Mouse (Mus musculus): ENCODE measurements at regions not wholly inside any gene's neighbourhood (a gene's known extent, or its start where the extent isn't known, plus 50 kb on each side); places are given as distances from the start of the nearest gene placed in this dataset.

DNA sequence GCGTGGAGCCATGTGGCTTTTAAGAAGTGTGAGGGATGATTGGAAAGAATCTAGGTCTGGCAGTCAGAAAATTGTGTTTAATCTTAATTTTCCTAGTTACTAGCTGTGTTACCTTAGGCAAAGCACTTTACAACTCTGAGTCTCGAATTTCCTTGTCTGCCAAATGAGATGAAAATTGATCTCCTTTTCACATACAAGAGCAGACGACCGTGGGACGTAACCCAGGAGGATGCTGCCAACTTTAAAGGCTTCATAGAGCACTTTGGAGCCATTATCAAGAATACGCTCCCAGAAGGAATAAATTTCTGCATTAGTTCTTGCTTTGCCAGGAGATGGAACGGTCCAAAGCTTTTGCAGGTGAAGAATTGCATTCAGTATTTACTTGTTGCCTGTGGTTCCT lies 457.6 kb downstream of the Bcl11a start:
- intact Hi-C loops (cut with DNase I), result no loop called here

DNA sequence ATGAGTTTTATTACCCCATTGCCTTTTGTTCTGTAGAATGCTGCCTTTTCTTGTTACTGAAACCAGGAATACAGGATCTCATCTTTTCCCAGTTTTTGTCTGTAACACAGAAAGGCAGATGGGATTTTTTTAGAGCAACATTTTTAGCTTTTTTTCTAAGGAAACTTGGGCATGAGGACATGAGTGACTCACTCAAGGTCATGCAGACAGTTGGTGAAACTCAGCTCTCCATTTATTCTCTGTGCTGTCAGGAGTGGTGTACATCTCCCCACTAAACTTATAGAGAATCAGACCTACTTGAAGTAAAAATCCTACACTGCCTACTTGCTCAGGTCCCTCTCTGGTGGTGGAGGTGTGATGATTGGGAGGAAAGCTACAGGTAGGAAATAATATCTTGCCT lies 459.9 kb downstream of the Bcl11a start:
- intact Hi-C loops (cut with DNase I), result no loop called here

DNA sequence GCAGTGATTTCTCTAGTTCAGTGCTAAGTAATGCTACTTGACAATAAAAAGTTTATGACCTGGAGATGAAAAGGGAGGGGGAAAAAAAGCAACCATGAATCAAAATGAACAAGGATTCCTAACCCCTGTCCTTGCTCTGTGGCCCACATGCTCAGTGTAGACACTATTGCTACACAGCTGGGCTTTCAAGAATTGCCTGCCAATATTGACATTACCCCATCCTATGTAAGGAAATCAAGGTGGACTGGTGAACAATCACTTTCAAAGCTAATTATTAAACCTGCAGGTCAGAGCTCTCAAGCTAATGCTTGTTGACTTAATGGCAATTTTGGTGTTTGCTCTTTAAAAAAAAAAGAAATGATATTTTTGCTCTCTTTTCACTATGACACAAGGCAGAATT lies 491.8 kb downstream of the Bcl11a start:
- intact Hi-C loops (cut with DNase I), result no loop called here

DNA sequence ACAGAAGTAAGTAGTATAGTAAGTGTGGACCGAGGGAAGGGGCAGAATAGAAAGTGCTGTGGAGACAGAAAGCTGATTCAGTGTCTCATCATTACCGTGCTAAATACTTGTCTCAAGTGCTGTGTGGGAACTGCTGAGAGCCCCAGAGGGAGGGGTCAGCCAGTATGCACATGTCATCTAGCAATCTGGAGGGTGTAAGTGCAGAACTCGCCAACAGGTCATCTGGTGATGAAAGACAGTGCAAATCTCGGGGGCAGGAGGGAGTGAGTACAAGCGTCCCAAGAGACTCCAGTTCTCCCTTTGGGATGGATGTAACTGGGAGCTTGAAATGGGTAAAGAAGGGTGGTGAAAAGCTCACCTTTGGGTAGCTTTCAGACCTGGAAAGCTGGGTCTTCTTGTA lies 535.7 kb downstream of the Bcl11a start:
- intact Hi-C loops (cut with DNase I), result no loop called here

DNA sequence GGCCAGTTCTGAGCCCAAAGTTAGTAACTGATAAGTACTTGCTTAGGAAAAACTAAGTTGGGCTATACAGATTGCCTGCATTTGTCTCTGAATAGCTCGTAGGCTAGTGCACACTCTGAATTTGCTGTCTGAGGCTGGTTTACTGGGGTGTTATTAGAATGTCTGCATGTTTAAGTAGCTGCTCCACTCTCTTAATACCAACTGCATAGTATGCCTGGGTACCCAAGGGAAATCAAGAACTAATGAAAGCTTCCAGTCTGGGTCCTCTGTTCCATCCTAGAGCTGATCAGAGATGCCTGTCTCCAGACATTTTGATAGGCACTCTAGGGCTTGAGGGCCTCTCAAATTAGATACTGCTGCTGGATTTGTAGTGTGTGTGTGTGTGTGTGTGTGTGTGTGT lies 537.6 kb downstream of the Bcl11a start:
- intact Hi-C loops (cut with DNase I), result no loop called here

DNA sequence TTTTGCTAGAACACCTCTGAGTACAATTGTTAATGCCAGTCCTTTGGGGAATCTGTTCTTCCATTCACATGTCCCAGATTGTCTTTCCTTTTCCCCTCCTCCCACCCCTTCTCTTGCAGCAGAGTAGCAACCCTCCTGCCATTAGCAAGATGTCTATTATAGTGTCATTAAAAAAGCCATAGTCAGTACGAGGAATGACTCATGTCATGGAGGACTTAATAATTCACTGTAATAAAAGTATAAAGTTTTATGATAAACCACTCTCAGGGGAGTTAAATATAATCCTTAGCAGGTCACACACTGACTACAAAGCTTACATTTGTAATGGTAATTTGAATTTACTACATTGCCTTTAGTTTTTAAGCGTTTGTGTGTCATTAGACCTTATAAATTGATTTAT lies 540.7 kb downstream of the Bcl11a start:
- intact Hi-C loops (cut with DNase I), result no loop called here

DNA sequence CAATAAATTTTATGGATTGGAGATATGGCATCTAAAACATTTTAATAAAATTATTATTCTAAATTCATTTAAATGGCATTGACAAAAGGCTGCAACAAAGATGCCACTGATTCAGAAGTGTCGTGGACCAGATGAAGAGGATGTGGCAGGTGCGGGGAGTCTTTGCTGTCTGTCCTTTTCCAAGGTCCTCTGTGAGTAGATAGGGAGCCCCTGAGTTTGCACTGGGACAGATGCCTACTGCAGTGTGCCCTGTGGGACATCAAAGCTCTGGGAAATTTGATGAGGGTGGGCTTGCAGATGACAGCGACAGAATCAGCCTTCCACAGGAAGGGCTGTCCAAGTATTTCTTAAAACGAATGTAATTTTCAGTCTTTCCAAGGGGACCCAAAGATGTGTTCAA lies 541.2 kb downstream of the Bcl11a start:
- intact Hi-C loops (cut with DNase I), result no loop called here

DNA sequence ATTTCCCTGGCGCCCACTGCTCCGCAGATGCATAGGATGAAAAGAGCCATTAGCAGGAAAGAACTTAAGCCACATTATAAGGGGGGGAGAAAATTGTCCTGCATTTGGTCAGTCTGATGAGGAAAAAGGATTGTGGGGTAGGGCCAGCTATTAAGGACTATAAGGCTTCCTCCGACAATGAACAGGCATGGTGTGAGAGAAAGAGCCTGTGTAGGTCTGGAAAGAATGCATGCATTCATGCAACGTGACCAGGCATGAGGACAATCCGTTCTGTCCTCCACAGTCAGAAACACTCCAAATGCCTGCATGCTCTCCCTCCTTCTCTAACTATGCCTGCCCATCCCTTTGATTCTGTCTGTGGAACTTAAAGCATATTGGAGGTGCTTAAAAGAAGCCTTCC lies 550.8 kb downstream of the Bcl11a start:
- intact Hi-C loops (cut with DNase I), result no loop called here

DNA sequence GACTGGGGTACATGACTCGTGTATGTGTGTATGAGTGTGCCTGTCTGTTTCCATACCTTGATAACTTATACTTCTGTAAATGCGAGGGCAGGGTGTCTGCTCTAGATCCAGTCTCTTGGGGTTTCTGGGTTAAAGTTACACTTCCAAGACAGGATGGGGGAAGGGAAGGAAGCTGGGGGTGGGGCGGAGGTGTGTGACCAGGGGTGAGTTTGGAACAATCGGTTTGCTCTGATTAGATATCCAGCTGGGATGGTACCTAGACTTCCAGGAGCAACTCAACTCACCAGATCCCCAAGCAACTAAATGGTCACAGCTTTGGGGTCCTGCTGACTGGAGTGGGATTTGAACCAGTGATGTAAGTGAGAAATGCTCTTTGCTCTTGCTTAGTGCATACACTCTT lies 551.6 kb downstream of the Bcl11a start:
- intact Hi-C loops (cut with DNase I), result no loop called here

DNA sequence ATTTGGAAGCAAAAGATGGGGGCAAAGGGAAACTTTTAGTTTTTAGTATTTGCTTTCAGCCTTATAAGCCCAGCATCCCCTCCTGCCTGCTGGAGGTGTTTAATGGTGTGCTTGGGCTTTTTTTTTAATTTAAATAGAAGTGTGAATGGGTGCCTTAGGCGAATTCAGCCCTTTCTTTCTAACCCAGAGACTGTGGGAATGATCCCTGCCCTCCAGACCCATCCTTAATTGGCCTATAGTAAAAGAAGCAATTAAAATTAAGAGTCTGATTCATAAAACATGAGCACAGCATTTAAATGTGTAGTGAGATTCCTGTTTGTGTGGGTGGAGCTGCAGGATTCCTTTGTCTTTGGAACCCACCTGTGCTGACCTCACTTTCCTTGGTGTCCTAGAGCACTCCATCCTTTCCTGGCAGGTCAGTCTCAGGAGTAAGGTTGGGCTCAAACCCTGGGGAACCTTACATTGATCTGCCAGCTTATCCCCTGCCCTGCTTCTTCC lies 552.6 kb downstream of the Bcl11a start:
- intact Hi-C loops (cut with DNase I), result no loop called here

DNA sequence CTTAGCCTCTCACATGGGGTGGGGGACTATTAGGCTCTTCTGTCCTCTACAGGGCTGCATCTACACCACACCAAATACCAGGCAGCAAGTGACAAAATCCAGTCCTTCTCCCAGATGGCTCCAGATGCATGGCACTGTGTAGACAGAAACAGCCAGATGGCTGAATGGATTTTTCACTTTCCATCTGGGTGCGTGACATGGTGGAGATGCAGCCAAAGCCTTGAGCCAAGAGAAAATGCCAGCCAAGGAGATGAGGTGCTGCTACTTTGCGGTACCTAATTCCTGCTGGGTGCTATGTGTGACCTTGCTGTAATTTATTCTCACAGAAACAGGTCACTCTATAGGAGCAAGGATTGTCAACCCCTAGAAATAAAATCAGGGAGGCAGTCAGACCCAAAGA lies 553.8 kb downstream of the Bcl11a start:
- intact Hi-C loops (cut with DNase I), result no loop called here

DNA sequence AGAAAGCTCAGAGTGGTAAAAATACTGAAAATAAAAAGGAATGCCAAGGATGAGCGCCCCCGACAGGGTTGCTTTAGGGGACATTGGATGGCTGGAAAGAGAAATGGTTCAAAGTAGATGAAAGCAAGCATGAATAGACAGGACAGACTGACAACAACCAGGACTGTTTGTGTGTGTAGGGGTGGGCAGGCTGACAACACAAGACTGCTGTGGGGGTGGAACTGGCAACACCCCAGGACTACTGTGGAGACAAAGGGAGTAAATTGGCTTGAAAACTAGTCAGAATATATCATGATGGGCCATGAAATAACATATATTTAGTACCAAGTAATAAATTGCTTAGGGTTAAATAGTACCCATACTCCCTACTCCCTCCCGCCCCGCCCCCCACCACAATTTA lies 558.9 kb downstream of the Bcl11a start:
- intact Hi-C loops (cut with DNase I), result no loop called here

DNA sequence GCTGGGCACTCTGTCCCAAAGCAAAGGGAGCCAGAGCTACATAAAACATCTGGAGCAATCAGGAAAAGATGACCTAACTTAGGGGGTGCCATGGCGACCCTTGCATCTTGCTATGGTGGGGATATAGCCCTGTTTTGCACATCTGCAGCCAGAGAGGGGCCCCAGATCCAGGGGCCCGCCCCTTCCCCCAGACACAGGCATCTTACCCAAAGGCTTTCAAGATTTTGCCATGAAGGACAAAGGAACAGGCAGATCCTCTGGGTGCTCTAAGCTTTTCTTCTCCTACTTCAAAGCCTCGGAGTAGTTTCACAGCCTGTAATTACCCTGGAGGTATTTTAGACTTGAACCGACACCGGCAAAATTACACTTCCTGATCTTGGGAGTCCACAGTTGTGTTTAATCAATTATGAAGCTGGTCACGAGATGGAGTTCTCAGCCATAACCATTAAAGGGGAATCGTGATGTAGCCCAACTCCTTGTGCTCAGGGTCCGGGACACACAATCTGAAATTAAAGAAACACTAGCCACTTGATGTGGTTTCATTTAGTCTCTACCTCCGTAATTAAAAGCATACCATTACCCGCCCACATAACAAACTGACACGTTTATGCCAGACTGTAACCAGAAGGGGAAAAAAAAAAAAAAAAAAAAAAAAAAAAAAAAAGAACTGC lies 565.7 kb downstream of the Bcl11a start:
- intact Hi-C loops (cut with DNase I), result no loop called here

DNA sequence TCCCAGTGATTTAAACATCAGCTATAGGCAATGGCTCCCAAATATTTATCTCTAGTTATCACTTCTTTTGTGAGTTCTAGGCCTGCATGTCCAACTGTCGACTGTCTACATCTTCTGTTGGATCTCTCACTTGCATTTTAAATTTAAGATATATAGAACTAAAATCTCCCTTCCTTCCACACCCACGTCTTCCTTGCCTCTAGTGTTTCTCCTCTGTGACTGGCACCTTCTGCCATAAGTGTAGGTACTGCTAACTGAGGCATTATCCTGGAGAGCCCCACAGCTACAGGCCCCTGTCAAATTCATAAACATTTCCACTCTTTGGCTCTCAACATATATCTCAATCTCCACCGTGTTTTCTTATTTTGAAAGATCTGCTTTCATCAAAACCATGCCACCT lies 575.0 kb downstream of the Bcl11a start:
- intact Hi-C loops (cut with DNase I), result no loop called here

DNA sequence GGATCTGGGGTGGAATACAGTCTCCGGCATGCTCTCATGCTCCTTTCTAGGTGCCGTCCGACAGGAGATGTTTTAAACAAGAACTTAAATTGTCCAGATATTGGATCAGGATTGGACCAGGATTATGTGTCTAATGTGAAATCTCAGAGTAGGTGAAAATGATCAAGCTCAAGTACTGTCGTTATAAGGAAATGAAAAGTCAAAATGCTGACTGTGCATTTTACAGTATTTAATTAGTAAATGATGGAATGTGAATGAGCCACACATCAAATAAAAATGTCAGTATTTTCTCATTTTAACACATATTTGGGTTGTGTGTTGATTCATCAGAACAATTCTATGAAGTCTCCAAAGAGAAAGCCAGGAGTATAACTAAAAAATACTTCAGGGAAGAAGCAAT lies 586.2 kb downstream of the Bcl11a start:
- intact Hi-C loops (cut with DNase I), result no loop called here

DNA sequence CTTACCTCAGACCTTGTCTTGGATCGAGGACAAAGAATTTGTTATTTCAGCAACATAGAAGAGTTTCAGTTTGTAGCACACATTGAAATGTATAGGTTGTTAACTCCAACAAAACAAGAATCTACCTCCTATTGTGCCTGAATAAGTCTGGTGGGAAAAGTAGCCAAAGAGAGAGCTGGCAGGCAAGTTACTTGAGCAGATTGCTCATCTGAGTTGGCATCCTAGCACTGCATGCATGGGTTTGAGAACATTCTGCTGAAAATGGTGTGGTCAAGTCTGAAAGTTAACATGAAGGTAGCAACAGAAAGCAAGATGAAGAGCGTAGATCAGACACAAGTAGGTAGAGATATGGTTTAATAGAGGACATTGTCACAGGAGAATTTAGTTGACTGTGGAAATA lies 587.5 kb downstream of the Bcl11a start:
- intact Hi-C loops (cut with DNase I), result no loop called here

DNA sequence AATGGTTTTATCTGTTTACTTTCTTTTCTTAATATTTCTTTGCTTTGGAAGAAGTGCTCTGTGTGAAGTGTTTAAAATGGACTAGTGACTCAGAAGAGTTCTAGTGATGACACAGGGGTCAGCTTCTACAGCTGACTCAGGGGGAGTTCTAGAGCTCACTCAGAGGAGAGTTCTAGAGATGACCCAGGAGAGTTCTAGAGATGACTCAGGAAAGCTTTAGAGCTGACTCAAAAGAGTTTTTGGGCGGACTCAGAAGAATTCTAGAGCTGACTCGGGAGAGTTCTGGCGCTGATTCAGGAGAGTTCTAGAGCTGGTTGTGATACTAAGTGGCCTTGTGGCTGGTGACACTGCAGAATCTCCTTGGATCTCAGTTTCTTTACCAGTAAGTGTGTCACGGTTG lies 593.8 kb downstream of the Bcl11a start:
- intact Hi-C loops (cut with DNase I), result no loop called here

DNA sequence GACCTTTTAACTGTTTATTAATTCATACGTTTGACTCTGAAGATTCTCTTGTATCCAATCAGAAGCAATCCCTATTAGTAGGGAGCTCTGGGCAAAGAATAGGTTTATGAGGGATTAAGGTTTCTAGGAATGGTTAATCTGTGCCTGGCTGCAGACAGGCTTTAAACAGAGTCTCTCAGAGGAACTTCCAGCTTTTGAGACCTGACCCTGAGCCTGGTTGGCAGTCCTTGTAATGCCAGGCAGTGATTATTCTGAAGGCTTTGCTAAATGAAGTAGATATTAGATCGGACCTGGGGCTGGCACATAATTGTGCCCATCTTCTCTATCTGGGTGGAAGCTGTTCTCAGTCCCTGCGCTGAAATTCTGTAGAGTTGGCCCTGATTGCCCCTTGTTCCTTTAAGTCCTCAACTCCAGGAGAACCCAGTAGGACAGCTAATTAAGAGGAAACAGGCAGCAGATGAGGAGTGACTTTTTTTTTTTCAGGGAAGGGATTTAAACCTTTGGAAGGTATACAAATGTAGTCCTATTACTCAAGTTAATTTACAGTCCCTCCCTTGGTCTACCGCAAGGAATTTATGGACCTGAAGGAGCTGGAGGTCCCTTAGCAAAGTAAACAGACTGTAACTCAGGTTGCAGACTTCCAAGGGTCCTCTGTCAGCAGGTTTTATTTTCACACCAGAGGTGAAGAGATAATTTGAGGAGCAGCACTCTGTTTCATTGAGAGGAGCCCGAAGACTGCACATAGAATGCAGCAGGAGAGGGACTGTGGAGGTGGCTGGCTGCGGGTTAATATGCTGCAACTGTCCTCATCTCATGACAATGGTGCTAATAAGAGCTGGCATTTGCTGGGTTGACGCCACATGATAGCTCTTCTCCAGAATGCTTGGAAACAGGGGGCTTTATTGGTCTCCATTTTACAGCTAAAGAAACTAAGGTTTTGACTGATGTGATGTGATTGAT lies 595.7 kb downstream of the Bcl11a start:
- intact Hi-C loops (cut with DNase I), result no loop called here

DNA sequence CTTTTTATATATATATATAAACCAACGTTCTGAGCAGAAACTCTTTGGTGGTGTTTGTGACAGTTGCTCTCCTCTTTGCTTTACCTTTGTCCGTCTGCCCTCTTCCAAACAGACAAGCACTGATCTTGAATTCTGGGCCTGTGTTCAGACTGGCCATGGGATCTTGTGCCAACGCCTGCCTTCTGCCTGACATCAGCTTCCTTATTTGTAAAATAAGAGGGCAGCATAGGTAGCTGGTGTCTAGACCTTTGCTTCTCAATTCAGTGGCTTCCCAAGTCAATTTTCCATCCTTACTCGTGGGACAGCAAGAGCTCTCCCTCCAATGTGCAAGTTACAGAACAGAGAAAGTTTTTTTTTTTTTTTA lies 596.3 kb downstream of the Bcl11a start:
- intact Hi-C loops (cut with DNase I), result no loop called here

DNA sequence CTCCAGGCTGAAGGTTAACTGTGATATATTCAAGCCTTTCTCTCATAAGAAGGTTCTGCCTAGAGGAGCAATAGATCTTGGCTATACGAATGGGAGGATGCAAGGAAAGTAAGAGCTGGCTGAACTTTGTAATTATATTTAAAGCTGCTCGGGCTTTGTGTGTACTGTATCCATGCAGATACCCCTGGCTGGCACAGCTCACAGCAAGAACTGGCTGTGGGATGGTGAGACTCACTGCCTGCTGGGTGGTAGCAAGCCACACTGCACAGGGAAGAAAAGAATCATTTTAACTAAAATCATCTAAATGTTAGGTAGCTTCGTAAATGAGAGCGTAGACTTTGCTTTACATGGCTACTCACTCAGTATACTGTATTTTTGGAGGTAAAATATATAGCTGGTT lies 599.2 kb downstream of the Bcl11a start:
- intact Hi-C loops (cut with DNase I), result no loop called here

DNA sequence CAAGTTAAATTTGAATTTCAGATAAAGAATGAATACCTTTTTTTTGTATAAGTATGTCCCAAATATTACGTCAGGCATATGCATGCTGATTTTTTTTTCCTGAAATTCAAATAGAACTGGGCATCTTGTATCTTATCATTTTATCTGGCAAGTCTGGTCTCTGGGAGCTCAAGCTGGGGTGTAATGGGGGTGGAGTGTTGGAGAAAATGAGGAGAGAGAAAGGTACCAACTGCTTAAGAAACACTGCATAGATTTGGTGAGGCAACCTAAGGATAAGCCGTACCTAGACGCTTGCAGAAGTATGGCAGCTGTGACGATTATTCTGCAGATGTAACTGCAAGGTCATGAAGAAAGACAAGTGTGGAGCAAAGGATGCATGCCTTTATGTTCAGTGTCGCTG lies 601.7 kb downstream of the Bcl11a start:
- intact Hi-C loops (cut with DNase I), result no loop called here

DNA sequence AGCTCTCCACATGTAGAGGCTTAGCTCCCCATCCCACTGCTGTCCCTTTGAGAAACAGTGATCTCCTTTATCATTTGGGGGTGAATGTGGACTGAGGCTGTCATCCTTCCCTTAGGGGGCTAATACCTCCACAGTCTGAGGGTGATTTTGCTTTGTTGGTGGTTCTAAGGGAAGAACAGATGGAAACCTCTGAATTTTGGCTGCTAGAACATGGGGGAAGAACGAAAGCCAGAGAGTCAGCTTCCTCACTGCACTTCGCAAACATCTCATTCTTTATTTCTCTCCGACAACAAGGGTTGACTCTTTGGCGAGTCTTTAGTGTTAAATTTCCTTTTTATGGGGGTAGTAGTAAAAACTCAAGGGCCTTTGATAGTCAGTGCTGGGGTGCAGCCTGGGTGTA lies 604.6 kb downstream of the Bcl11a start:
- intact Hi-C loops (cut with DNase I), result loop anchor here (10.0 kb wide), 1 partner anchor 598 kb away; no protein-coding TSS in a partner anchor

Data from adrenal gland (tissue).